Mouse (Mus musculus) megakaryocyte, embryonic 14.5 days (primary cell): Measurements from ENCODE around the gene Mgea5.

Source experiments
- FLI1 ChIP-seq: IDR thresholded peaks from 2 replicates; pipeline ENCODE4 v1.6.1; 2012; ENCODE audit warnings: low read length, inconsistent platforms, mixed read lengths
- GATA1 ChIP-seq: IDR thresholded peaks from 3 replicates; pipeline ENCODE4 v1.6.1; 2012; ENCODE audit warnings: mixed read lengths, low read length, inconsistent platforms, borderline replicate concordance

- TF ChIP-seq GATA1: no peak
- no peak for TF ChIP-seq FLI1
Measured at GRCm38 (mm10) chr19:45741431-45742217, 42.0 kb downstream of the Mgea5 start.
